Mouse (Mus musculus) kidney, adult 8-10 months (tissue): ENCODE data around the gene Pld2.
"Not testable (repeated sequence)": the region's sequence is repeated elsewhere in the genome, so short reads cannot be mapped to it uniquely, and the experiment has no call there.

Experiments
- DNase-seq, 2 experiments: peaks; one replicate each; pipeline ENCODE4 v3.0.0; 2022

Gene Pld2

GRCm38 (mm10) chr11:70539877-70540587 lies at the start of gene Pld2:
Pld2 (plus strand) TSS chr11:70540064.
- DNase-seq: peak; percentile 87 to 89

- peak; percentile 46 to 62 for DNase-seq
Measured at GRCm38 (mm10) chr11:70499566-70500475, 40.0 kb upstream of the Pld2 start.

- no peak for DNase-seq
Measured at GRCm38 (mm10) chr11:70500476-70500812, 39.4 kb upstream of the Pld2 start.

GRCm38 (mm10) chr11:70502018-70502417 lies 37.8 kb upstream of the Pld2 start:
- DNase-seq: no peak

- DNase-seq: no peak
Measured at GRCm38 (mm10) chr11:70504970-70505369, 34.9 kb upstream of the Pld2 start, which contains the start of gene Tm4sf5. Tm4sf5 (plus strand) TSS chr11:70505244.

GRCm38 (mm10) chr11:70506385-70506784 lies 33.5 kb upstream of the Pld2 start:
- DNase-seq: peak; percentile 67 to 85

- no peak for DNase-seq
Measured at GRCm38 (mm10) chr11:70506962-70507515, 32.8 kb upstream of the Pld2 start.

GRCm38 (mm10) chr11:70509753-70510564 lies 29.9 kb upstream of the Pld2 start:
- peak in 1 of 2 experiments; percentile 63 for DNase-seq

- no peak for DNase-seq
Measured at GRCm38 (mm10) chr11:70511242-70511641, 28.6 kb upstream of the Pld2 start.

GRCm38 (mm10) chr11:70511825-70512224 lies 28.0 kb upstream of the Pld2 start:
- no peak for DNase-seq

GRCm38 (mm10) chr11:70512709-70513342 lies 27.0 kb upstream of the Pld2 start:
- DNase-seq: no peak

GRCm38 (mm10) chr11:70513520-70513919 lies 26.3 kb upstream of the Pld2 start:
- DNase-seq: no peak

- DNase-seq: no peak
Measured at GRCm38 (mm10) chr11:70514288-70514687, 25.6 kb upstream of the Pld2 start, which contains the start of gene Vmo1. Vmo1 (minus strand) TSS chr11:70514616.

GRCm38 (mm10) chr11:70516352-70516751 lies 23.5 kb upstream of the Pld2 start:
- DNase-seq: peak; percentile 32 to 45

GRCm38 (mm10) chr11:70518436-70518835 lies 21.4 kb upstream of the Pld2 start:
- DNase-seq: no peak

GRCm38 (mm10) chr11:70518923-70519322 lies 20.9 kb upstream of the Pld2 start, which contains the start of gene Gltpd2:
Gltpd2 (plus strand) TSS chr11:70519196.
- DNase-seq: no peak

GRCm38 (mm10) chr11:70520178-70520769 lies 19.6 kb upstream of the Pld2 start:
- no peak for DNase-seq

- not testable (repeated sequence) for DNase-seq
Measured at GRCm38 (mm10) chr11:70523306-70523989, 16.4 kb upstream of the Pld2 start.

- no peak for DNase-seq
Measured at GRCm38 (mm10) chr11:70524782-70525181, 15.1 kb upstream of the Pld2 start.

- DNase-seq: peak; percentile 93 to 96
Measured at GRCm38 (mm10) chr11:70525184-70525678, 14.6 kb upstream of the Pld2 start, which contains the start of gene Psmb6. Psmb6 (plus strand) TSS chr11:70525367.

GRCm38 (mm10) chr11:70525726-70526125 lies 14.1 kb upstream of the Pld2 start:
- no peak for DNase-seq
